Mouse (Mus musculus) heart, embryonic 11.5 days (tissue): ENCODE data around the gene Astn2. TPM values are rescaled to one million over a fixed set of nuclear protein-coding genes. Genes with fewer than 3 reads are reported as not detected.

Source experiments
- ATAC-seq: fragments of 200-750 bp; cut with Nextera tagmentation; replicated peaks from 2 replicates; pipeline ENCODE4 v1.8.0; 2017; ENCODE audit warnings: moderate library complexity; ENCODE audit not compliant: insufficient number of reproducible peaks, low FRiP score, low TSS enrichment
- H3K27ac ChIP-seq: fragments of 300-500 bp; sonication (generic); 2 replicates; pipeline ENCODE4 v1.5.1; 2014; ENCODE audit warnings: mild to moderate bottlenecking, low read depth, low read length
- H3K27me3 ChIP-seq: fragments of 300-500 bp; sonication (generic); 2 replicates; pipeline ENCODE4 v1.6.1; 2014; ENCODE audit warnings: mild to moderate bottlenecking, low read length, mixed read lengths; ENCODE audit not compliant: control insufficient read depth, insufficient read depth
- H3K36me3 ChIP-seq: fragments of 300-500 bp; sonication (generic); 2 replicates; pipeline ENCODE4 v1.6.1; 2014; ENCODE audit warnings: mild to moderate bottlenecking, low read length, moderate library complexity, mixed read lengths; ENCODE audit not compliant: control insufficient read depth, insufficient read depth
- H3K4me1 ChIP-seq: fragments of 300-500 bp; sonication (generic); 2 replicates; pipeline ENCODE4 v1.6.1; 2014; ENCODE audit warnings: low read length; ENCODE audit not compliant: control insufficient read depth, insufficient read depth
- H3K4me2 ChIP-seq: fragments of 300-500 bp; sonication (generic); 2 replicates; pipeline ENCODE4 v1.6.1; 2014; ENCODE audit warnings: mild to moderate bottlenecking, moderate library complexity
- H3K4me3 ChIP-seq: fragments of 300-500 bp; sonication (generic); 2 replicates; pipeline ENCODE4 v1.5.1; 2014; ENCODE audit warnings: low read depth, low read length
- H3K9ac ChIP-seq: fragments of 300-500 bp; sonication (generic); 2 replicates; pipeline ENCODE4 v1.6.1; 2014; ENCODE audit warnings: mild to moderate bottlenecking, low read depth, low read length, moderate library complexity
- H3K9me3 ChIP-seq: fragments of 300-500 bp; sonication (generic); replicated peaks from 2 replicates; pipeline ENCODE4 v1.6.1; 2016; ENCODE audit warnings: low read length; ENCODE audit not compliant: control insufficient read depth
- WGBS: fragments of 180-500 bp; shearing (Covaris S2); extraction: QIAGEN DNeasy Blood & Tissue Kit; methylation state at CpG from one replicate; pipeline ENCODE4 v1.1.7; 2014; ENCODE audit not compliant: insufficient replicate concordance; 5-methylcytosine and 5-hydroxymethylcytosine counted together
- polyA plus RNA-seq: library from polyadenylated mRNA; unstranded; fragments of >200 nt; fragmentation: Nextera tagmentation; extraction: Ambion mirVana; gene quantifications from 2 replicates; pipeline ENCODE4 v1.2.1, GENCODE M21; 2014

Gene Astn2
- polyA plus RNA-seq, 1 experiment from 2014 or later, result 0.14 TPM

DNA sequence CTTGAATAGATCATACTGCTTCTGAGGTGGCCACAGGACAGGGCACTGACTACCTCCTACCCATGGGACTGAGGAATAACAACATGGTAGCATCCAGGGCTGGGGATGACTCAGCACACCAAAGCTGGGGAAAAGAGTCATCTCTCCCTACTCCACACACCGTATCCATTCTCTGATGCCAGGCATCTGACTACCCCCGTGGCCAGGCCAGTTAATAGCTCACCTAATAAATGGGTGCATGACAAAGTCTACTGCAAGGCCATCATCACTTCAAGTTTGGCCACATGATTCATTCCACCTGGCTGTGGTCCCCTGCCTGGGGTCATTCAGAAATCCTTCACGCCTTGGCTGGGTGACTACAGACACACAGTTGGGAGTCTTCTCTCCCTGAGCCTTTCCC, 914.7 kb downstream of the Astn2 start:
- Histone ChIP-seq H3K9ac (no peak overlapping the region), H3K27me3 (no peaks in the 10 kb centered on the region), H3K4me2 (no peak overlapping the region), H3K4me3 (no peak overlapping the region), H3K9me3 (no peaks in the 10 kb centered on the region), H3K4me1 (no peaks in the 10 kb centered on the region), H3K36me3 (no peaks in the 10 kb centered on the region), H3K27ac (no peak overlapping the region)
- WGBS, result 46% methylated on average over 3 of the region's 3 CpGs
- no peak for ATAC-seq

GRCm38 (mm10) chr4:65481632-65482031, 922.8 kb downstream of the Astn2 start:
- Histone ChIP-seq H3K4me2 (no peak overlapping the region), H3K27ac (no peak overlapping the region), H3K4me3 (no peak overlapping the region), H3K9me3 (no peaks in the 10 kb centered on the region), H3K27me3 (no peaks in the 10 kb centered on the region), H3K9ac (no peak overlapping the region), H3K36me3 (no peaks in the 10 kb centered on the region), H3K4me1 (no peaks in the 10 kb centered on the region; the same call in 1 of the 2 replicates)
- ATAC-seq, result no peak
- WGBS, result 63% methylated on average over 5 of the region's 5 CpGs

GRCm38 (mm10) chr4:65477106-65477505, 927.3 kb downstream of the Astn2 start:
- 34% methylated on average over 6 of the region's 6 CpGs for WGBS
- Histone ChIP-seq H3K9me3 (no peaks in the 10 kb centered on the region), H3K4me3 (no peak overlapping the region), H3K27me3 (no peaks in the 10 kb centered on the region), H3K9ac (no peak overlapping the region), H3K4me2 (no peak overlapping the region), H3K27ac (no peak overlapping the region), H3K36me3 (no peaks in the 10 kb centered on the region), H3K4me1 (no peaks in the 10 kb centered on the region; the same call in 1 of the 2 replicates)
- no peak for ATAC-seq

- Histone ChIP-seq H3K27me3 (no peaks in the 10 kb centered on the region), H3K9ac (no peak overlapping the region), H3K27ac (no peak overlapping the region), H3K4me2 (no peak overlapping the region), H3K4me1 (no peaks in the 10 kb centered on the region; the same call in 1 of the 2 replicates), H3K9me3 (no peaks in the 10 kb centered on the region), H3K4me3 (no peak overlapping the region), H3K36me3 (no peaks in the 10 kb centered on the region)
- WGBS, result 63% methylated on average over 4 of the region's 4 CpGs
- ATAC-seq, result no peak
Measured at GRCm38 (mm10) chr4:65475925-65476560, 928.4 kb downstream of the Astn2 start.

DNA sequence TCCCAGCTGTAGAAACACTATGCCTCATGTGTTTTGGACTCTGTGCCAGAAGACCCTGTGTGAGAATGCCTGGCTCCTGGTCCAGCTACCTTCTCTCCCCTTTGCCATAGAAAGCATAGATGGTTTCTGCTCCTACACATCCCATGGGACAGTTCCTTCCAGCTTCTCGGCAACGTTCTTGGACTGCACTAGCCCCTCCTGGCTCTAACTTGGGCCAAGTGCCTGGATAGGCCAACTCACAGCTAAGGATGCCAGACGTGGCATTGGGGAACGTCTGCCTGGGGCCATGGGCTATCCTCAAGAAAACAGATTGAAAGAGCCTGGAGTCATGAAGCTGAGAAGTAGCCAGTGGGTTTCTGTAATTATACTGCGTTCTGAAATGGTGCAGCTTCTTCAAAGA, 931.3 kb downstream of the Astn2 start:
- Histone ChIP-seq H3K4me1 (no peaks in the 10 kb centered on the region; the same call in 1 of the 2 replicates), H3K27ac (no peak overlapping the region), H3K4me2 (no peak overlapping the region), H3K4me3 (no peak overlapping the region), H3K9ac (no peak overlapping the region), H3K9me3 (no peaks in the 10 kb centered on the region), H3K27me3 (no peaks in the 10 kb centered on the region), H3K36me3 (no peaks in the 10 kb centered on the region)
- WGBS, result 71% methylated on average over 5 of the region's 5 CpGs
- no peak for ATAC-seq

DNA sequence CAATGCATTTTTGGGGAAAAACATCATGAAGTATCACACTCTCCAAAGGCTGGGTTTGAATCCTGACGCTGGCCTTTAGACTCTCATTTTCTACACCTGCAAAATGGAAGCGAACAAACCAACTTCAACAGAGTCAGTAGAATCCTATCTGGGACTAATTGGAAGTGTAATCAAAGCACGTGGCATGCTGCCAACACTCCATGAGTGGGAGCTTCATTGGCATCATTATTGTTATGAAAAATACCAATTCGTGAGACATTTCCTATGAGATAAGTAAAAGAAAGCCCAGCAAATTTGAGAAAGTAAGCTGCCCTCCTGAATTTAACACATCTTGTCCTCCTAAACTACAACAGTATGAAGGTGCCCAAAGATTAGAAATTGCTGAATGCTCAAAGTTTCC, 955.2 kb downstream of the Astn2 start:
- Histone ChIP-seq H3K4me2 (no peak overlapping the region), H3K9ac (no peak overlapping the region)

DNA sequence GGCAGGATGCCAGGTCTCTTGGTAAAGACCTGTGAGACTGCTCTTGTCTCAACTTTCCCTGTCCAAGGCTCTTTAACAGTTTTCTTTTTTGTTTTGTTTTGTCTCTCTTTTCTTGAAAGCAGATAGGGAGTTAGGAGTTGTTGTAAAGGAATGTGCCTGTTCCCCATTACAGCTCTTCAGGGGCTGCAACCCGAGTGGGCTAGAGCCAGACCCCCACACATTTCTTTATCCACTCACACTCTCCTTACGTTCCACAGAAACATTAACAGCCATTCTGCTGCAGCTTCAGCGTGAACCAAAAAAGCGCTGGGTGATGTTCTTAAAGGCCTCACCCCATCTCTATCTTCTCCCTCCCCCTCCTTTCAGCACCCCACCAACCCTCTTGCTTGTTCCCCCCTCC, 962.7 kb downstream of the Astn2 start:
- H3K9ac ChIP-seq, result no peak overlapping the region
- no peaks in the 10 kb centered on the region for H3K36me3 ChIP-seq
- H3K4me1 ChIP-seq, result no peaks in the 10 kb centered on the region
- H3K27me3 ChIP-seq, result no peaks in the 10 kb centered on the region
- no peak overlapping the region for H3K4me3 ChIP-seq
- H3K9me3 ChIP-seq, result no peaks in the 10 kb centered on the region
- no peak for ATAC-seq
- WGBS, result 69% methylated on average over 4 of the region's 4 CpGs
- H3K27ac ChIP-seq, result no peak overlapping the region
- no peak overlapping the region for H3K4me2 ChIP-seq

More for the DNA sequence above, 955.2 kb downstream of the Astn2 start:
- Histone ChIP-seq H3K27me3 (peaks cover 2% of the 10 kb centered on the region; the same call in 1 of the 2 replicates), H3K36me3 (no peaks in the 10 kb centered on the region), H3K27ac (no peak overlapping the region), H3K4me1 (no peaks in the 10 kb centered on the region), H3K9me3 (no peaks in the 10 kb centered on the region), H3K4me3 (no peak overlapping the region)
- no peak for ATAC-seq
- WGBS, result 69% methylated on average over 4 of the region's 4 CpGs

- no peak overlapping the region for H3K4me2 ChIP-seq
- H3K27me3 ChIP-seq, result no peaks in the 10 kb centered on the region
- H3K4me3 ChIP-seq, result no peak overlapping the region
- H3K9me3 ChIP-seq, result no peaks in the 10 kb centered on the region
- H3K4me1 ChIP-seq, result no peaks in the 10 kb centered on the region
- 82% methylated on average over 3 of the region's 3 CpGs for WGBS
- no peaks in the 10 kb centered on the region for H3K36me3 ChIP-seq
- no peak for ATAC-seq
- no peak overlapping the region for H3K9ac ChIP-seq
- H3K27ac ChIP-seq, result no peak overlapping the region
Measured at GRCm38 (mm10) chr4:65430804-65431203, 973.6 kb downstream of the Astn2 start.

GRCm38 (mm10) chr4:65427480-65427879, 976.9 kb downstream of the Astn2 start:
- WGBS, result 56% methylated on average over 3 of the region's 3 CpGs
- Histone ChIP-seq H3K27me3 (no peaks in the 10 kb centered on the region), H3K4me3 (no peak overlapping the region), H3K36me3 (no peaks in the 10 kb centered on the region), H3K4me2 (no peak overlapping the region), H3K9me3 (no peaks in the 10 kb centered on the region), H3K4me1 (no peaks in the 10 kb centered on the region), H3K9ac (no peak overlapping the region), H3K27ac (no peak overlapping the region)
- ATAC-seq, result no peak
